Mouse (Mus musculus) MEL (cell line): ENCODE measurements at regions not wholly inside any gene's neighbourhood (a gene's known extent, or its start where the extent isn't known, plus 50 kb on each side); places are given as distances from the start of the nearest gene placed in this dataset.

ENCODE experiments used
- DNase-seq: peaks from one replicate; pipeline ENCODE4 v3.0.0; 2011; ENCODE audit warnings: low read depth, low spot score
- H3K27ac ChIP-seq: 2 replicates; pipeline ENCODE4 v1.5.1; 2012; ENCODE audit warnings: low read depth, mild to moderate bottlenecking, control low read depth, low read length, moderate library complexity; ENCODE audit not compliant: control insufficient read depth
- H3K27me3 ChIP-seq, 2 experiments: fragments of 150-350 bp in 1 of 2; sonication (generic) in 1 of 2; 2 replicates each; pipeline ENCODE4 v1.6.1; 2012; ENCODE audit warnings: low read length in 2 of 2, mild to moderate bottlenecking in 2 of 2, improper control_type of control experiment in 1 of 2, moderate library complexity in 1 of 2; ENCODE audit not compliant: insufficient read depth in 2 of 2, control insufficient read depth in 1 of 2
- H3K36me3 ChIP-seq, 2 experiments: 2 replicates each; pipeline ENCODE4 v1.6.1; 2012 to 2014; ENCODE audit warnings: low read length in 2 of 2, improper control_type of control experiment in 1 of 2, inconsistent platforms in 1 of 2, mild to moderate bottlenecking in 1 of 2; ENCODE audit not compliant: insufficient read depth in 2 of 2, control insufficient read depth in 1 of 2
- H3K4me1 ChIP-seq, 2 experiments: fragments of 150-350 bp in 1 of 2; sonication (generic) in 1 of 2; 2 replicates each; pipeline ENCODE4 v1.6.1; 2012; ENCODE audit warnings: low read length in 2 of 2, improper control_type of control experiment in 1 of 2, mild to moderate bottlenecking in 1 of 2; ENCODE audit not compliant: insufficient read depth in 2 of 2, control insufficient read depth in 1 of 2
- H3K4me3 ChIP-seq, 2 experiments: fragments of 150-350 bp in 1 of 2; sonication (generic) in 1 of 2; 2 replicates each; pipeline ENCODE4 v1.5.1; 2012; ENCODE audit warnings: low read depth in 2 of 2, low read length in 2 of 2, mild to moderate bottlenecking in 2 of 2, moderate library complexity in 2 of 2, control low read depth in 1 of 2, improper control_type of control experiment in 1 of 2; ENCODE audit not compliant: control insufficient read depth in 1 of 2, insufficient read depth in 1 of 2
- H3K79me2 ChIP-seq: 2 replicates; pipeline ENCODE4 v1.6.1; 2012; ENCODE audit warnings: mild to moderate bottlenecking, low read length, moderate library complexity; ENCODE audit not compliant: control insufficient read depth, poor library complexity, insufficient read depth
- H3K9ac ChIP-seq: 2 replicates; pipeline ENCODE4 v1.6.1; 2012; ENCODE audit warnings: low read depth, mild to moderate bottlenecking, control low read depth, low read length, moderate library complexity; ENCODE audit not compliant: control insufficient read depth, poor library complexity, severe bottlenecking
- H3K9me3 ChIP-seq: fragments of 150-350 bp; sonication (generic); replicated peaks from 2 replicates; pipeline ENCODE4 v1.6.1; 2012; ENCODE audit warnings: mild to moderate bottlenecking, low read length, improper control_type of control experiment, moderate library complexity; ENCODE audit not compliant: insufficient read depth
- BHLHE40 ChIP-seq: IDR thresholded peaks from 2 replicates; pipeline ENCODE4 v1.6.1; 2012; ENCODE audit warnings: low read depth, mild to moderate bottlenecking, inconsistent platforms, low read length, improper control_type of control experiment, borderline replicate concordance
- CHD1 ChIP-seq: IDR thresholded peaks from 2 replicates; pipeline ENCODE4 v1.6.1; 2012; ENCODE audit warnings: low read depth, mild to moderate bottlenecking, inconsistent platforms, low read length, improper control_type of control experiment
- CHD2 ChIP-seq: IDR thresholded peaks from 2 replicates; pipeline ENCODE4 v1.6.1; 2011; ENCODE audit warnings: low read length, improper control_type of control experiment
- CTCF ChIP-seq, 3 experiments: IDR thresholded peaks in 2 of 3; conservative IDR thresholded peaks in 1 of 3; 2 replicates each; pipeline ENCODE4 v1.5.1; 2011 to 2012; ENCODE audit warnings: low read length in 3 of 3, low read depth in 2 of 3, mild to moderate bottlenecking in 2 of 3, improper control_type of control experiment in 1 of 3, inconsistent platforms in 1 of 3, mixed read lengths in 1 of 3, moderate library complexity in 1 of 3; ENCODE audit not compliant: control insufficient read depth in 1 of 3, insufficient read depth in 1 of 3, poor library complexity in 1 of 3, severe bottlenecking in 1 of 3
- E2F4 ChIP-seq: IDR thresholded peaks from 2 replicates; pipeline ENCODE4 v1.6.1; 2011; ENCODE audit warnings: low read depth, low read length, improper control_type of control experiment, borderline replicate concordance
- ELF1 ChIP-seq: IDR thresholded peaks from 2 replicates; pipeline ENCODE4 v1.6.1; 2014; ENCODE audit warnings: low read depth, mild to moderate bottlenecking, inconsistent platforms, low read length, improper control_type of control experiment, moderate library complexity
- ETS1 ChIP-seq: IDR thresholded peaks from 2 replicates; pipeline ENCODE4 v1.6.1; 2012; ENCODE audit warnings: low read depth, mild to moderate bottlenecking, inconsistent platforms, low read length, improper control_type of control experiment, moderate library complexity
- HCFC1 ChIP-seq: IDR thresholded peaks from 2 replicates; pipeline ENCODE4 v1.6.1; 2012; ENCODE audit warnings: low read depth, mild to moderate bottlenecking, inconsistent platforms, low read length, improper control_type of control experiment, moderate library complexity
- JUND ChIP-seq: IDR thresholded peaks from 2 replicates; pipeline ENCODE4 v1.6.1; 2011; ENCODE audit warnings: low read depth, mild to moderate bottlenecking, improper control_type of control experiment, low read length
- KAT2A ChIP-seq: conservative IDR thresholded peaks from 2 replicates; pipeline ENCODE4 v1.6.1; 2012; ENCODE audit warnings: low read depth, low read length, improper control_type of control experiment, inconsistent platforms
- MAZ ChIP-seq: IDR thresholded peaks from 2 replicates; pipeline ENCODE4 v1.6.1; 2012; ENCODE audit warnings: low read depth, mild to moderate bottlenecking, inconsistent platforms, low read length, improper control_type of control experiment
- MYB ChIP-seq: IDR thresholded peaks from 2 replicates; pipeline ENCODE4 v1.6.1; 2011; ENCODE audit warnings: mild to moderate bottlenecking, low read depth, low read length, improper control_type of control experiment
- MYC ChIP-seq: IDR thresholded peaks from 2 replicates; pipeline ENCODE4 v1.6.1; 2011; ENCODE audit warnings: low read depth, mild to moderate bottlenecking, low read length, improper control_type of control experiment, moderate library complexity
- NRF1 ChIP-seq: IDR thresholded peaks from 2 replicates; pipeline ENCODE4 v1.6.1; 2014; ENCODE audit warnings: low read depth, mild to moderate bottlenecking, inconsistent platforms, low read length, improper control_type of control experiment, moderate library complexity; ENCODE audit not compliant: poor library complexity, insufficient read depth, severe bottlenecking
- POLR2AphosphoS5 ChIP-seq: IDR thresholded peaks from 2 replicates; pipeline ENCODE4 v1.6.1; 2012; ENCODE audit warnings: low read depth, borderline replicate concordance, mild to moderate bottlenecking, inconsistent platforms, low read length, moderate library complexity, mixed read lengths
- RAD21 ChIP-seq: IDR thresholded peaks from 2 replicates; pipeline ENCODE4 v1.6.1; 2011; ENCODE audit warnings: mild to moderate bottlenecking, low read depth, low read length, improper control_type of control experiment
- TAL1 ChIP-seq: IDR thresholded peaks from 2 replicates; pipeline ENCODE4 v1.6.1; 2012; ENCODE audit warnings: mild to moderate bottlenecking, inconsistent platforms, low read length, moderate library complexity, mixed read lengths
- TBP ChIP-seq: IDR thresholded peaks from 2 replicates; pipeline ENCODE4 v1.8.0; 2011; ENCODE audit warnings: low read depth, low read length, improper control_type of control experiment
- UBTF ChIP-seq: IDR thresholded peaks from 2 replicates; pipeline ENCODE4 v1.6.1; 2012; ENCODE audit warnings: low read depth, mild to moderate bottlenecking, inconsistent platforms, low read length, improper control_type of control experiment, moderate library complexity, borderline replicate concordance; ENCODE audit not compliant: insufficient read depth
- USF1 ChIP-seq: IDR thresholded peaks from 2 replicates; pipeline ENCODE4 v1.6.1; 2014; ENCODE audit warnings: low read depth, mild to moderate bottlenecking, inconsistent platforms, low read length, improper control_type of control experiment, moderate library complexity
- USF2 ChIP-seq, 2 experiments: IDR thresholded peaks; 2 replicates each; pipeline ENCODE4 v1.6.1; 2011 to 2012; ENCODE audit warnings: improper control_type of control experiment in 2 of 2, low read length in 2 of 2, borderline replicate concordance in 1 of 2, inconsistent platforms in 1 of 2, low read depth in 1 of 2, mild to moderate bottlenecking in 1 of 2; ENCODE audit not compliant: insufficient read depth in 1 of 2
- ZC3H11A ChIP-seq: IDR thresholded peaks from 2 replicates; pipeline ENCODE4 v1.6.1; 2012; ENCODE audit warnings: low read depth, mild to moderate bottlenecking, inconsistent platforms, low read length, improper control_type of control experiment
- ZKSCAN1 ChIP-seq: IDR thresholded peaks from 2 replicates; pipeline ENCODE4 v1.6.1; 2012; ENCODE audit warnings: low read depth, mild to moderate bottlenecking, inconsistent platforms, low read length, improper control_type of control experiment, moderate library complexity
- ZMIZ1 ChIP-seq: IDR thresholded peaks from 2 replicates; pipeline ENCODE4 v1.6.1; 2012; ENCODE audit warnings: low read depth, mild to moderate bottlenecking, inconsistent platforms, low read length, improper control_type of control experiment, moderate library complexity

GRCm38 (mm10) chr3:123976475-123976874 lies 285.8 kb upstream of the Ndst3 start:
- Histone ChIP-seq H3K9ac (no peak overlapping the region), H3K79me2 (no peaks in the 10 kb centered on the region), H3K27me3 (no peaks in the 10 kb centered on the region), H3K9me3 (no peaks in the 10 kb centered on the region), H3K27ac (no peak overlapping the region), H3K4me3 (no peak overlapping the region), H3K36me3 (no peaks in the 10 kb centered on the region), H3K4me1 (no peaks in the 10 kb centered on the region)
- TF ChIP-seq KAT2A = no peak
- no peak for TF ChIP-seq ETS1
- no peak for TF ChIP-seq NRF1
- no peak for TF ChIP-seq CHD2
- TF ChIP-seq ZMIZ1 = no peak
- TF ChIP-seq BHLHE40 = no peak
- TF ChIP-seq CTCF (IDR thresholded peaks at IDR 0.05 in 2 of 3, conservative IDR thresholded peaks at IDR 0.05 in 1 of 3; ENCODE audit: control insufficient read depth in 1 of 3, insufficient read depth in 1 of 3, low read depth in 2 of 3, low read length in 3 of 3, poor library complexity in 1 of 3, severe bottlenecking in 1 of 3) = no peak
- TF ChIP-seq JUND = no peak
- no peak for TF ChIP-seq MYC
- no peak for TF ChIP-seq UBTF
- no peak for TF ChIP-seq USF2 (IDR thresholded peaks at IDR 0.05; ENCODE audit: borderline replicate concordance in 1 of 2, insufficient read depth in 1 of 2, low read depth in 1 of 2, low read length in 2 of 2)
- no peak for TF ChIP-seq ZC3H11A
- TF ChIP-seq USF1 = no peak
- TF ChIP-seq TAL1 = no peak
- TF ChIP-seq HCFC1 = no peak
- no peak for DNase-seq

GRCm38 (mm10) chr3:123977168-123977567 lies 286.5 kb upstream of the Ndst3 start:
- H3K4me3 ChIP-seq = no peak overlapping the region
- no peaks in the 10 kb centered on the region for H3K36me3 ChIP-seq
- no peaks in the 10 kb centered on the region for H3K79me2 ChIP-seq
- no peak for DNase-seq
- TF ChIP-seq KAT2A (no peak), POLR2AphosphoS5 (no peak), ZKSCAN1 (no peak), MYB (no peak), TBP (no peak), E2F4 (no peak), MAZ (no peak), RAD21 (no peak), USF2 (IDR thresholded peaks at IDR 0.05; ENCODE audit: borderline replicate concordance in 1 of 2, insufficient read depth in 1 of 2, low read depth in 1 of 2, low read length in 2 of 2) (no peak), ELF1 (no peak), CHD1 (no peak)
- H3K27ac ChIP-seq = no peak overlapping the region
- H3K4me1 ChIP-seq = no peaks in the 10 kb centered on the region
- H3K9me3 ChIP-seq = no peaks in the 10 kb centered on the region
- no peak overlapping the region for H3K9ac ChIP-seq
- no peaks in the 10 kb centered on the region for H3K27me3 ChIP-seq
